15 mouse cellular contexts compared by ENCODE assay signal in the genomic region with DNA sequence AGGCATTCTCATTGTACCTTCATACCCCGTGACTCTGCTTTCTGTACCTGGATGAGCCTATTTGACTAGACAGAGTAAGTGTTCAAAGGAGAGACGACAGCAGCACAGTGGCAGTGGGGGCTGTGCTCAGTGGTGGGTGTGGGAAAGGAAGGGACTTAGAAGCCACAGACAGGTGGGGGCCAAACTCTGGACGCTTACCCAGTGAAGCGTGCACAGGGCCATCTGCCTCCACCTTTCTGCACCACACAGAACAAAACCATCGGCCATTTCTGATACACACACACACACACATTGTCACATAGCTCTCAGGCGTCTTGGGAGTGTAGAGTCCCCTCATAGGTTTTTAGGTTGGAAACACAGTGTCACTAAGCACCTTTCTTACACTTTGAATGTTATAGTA.
A peak's percentile ranks its signal among the peaks of the same experiment; 100 is the strongest.
DNase-seq lines count a peak whose midpoint lies in the region; ATAC-seq and TF ChIP-seq lines count a peak whose summit lies in the region.
"Had no signal": no experiment of that assay in that cellular context is flagged by ENCODE, and none has a peak within 500 bp of the region (broad histone marks: within the 10 kb centered on the region; RNA-seq: fewer than 3 reads in every experiment).

No protein-coding gene starts in this region.

- no peak overlapping the region for H3K4me3 ChIP-seq in kidney, postnatal 0 days (replicated peaks; ENCODE audit: low read depth, low read length)
- H3K4me3 ChIP-seq: embryonic facial prominence, embryonic 12.5 days; forebrain, embryonic 15.5 days; heart, embryonic 12.5 days; left cerebral cortex, adult 2 months had no signal

- 65% methylated on average over 6 of the region's 6 CpGs for WGBS in kidney, postnatal 0 days

- H3K9me3 ChIP-seq in kidney, postnatal 0 days (replicated peaks; ENCODE audit: low read length), result no peaks in the 10 kb centered on the region
- H3K9me3 ChIP-seq: embryonic facial prominence, embryonic 12.5 days; forebrain, embryonic 15.5 days; heart, embryonic 12.5 days had no signal

- H3K36me3 ChIP-seq in kidney, postnatal 0 days (ENCODE audit: insufficient read depth, low read length), result no peaks in the 10 kb centered on the region
- H3K36me3 ChIP-seq: embryonic facial prominence, embryonic 12.5 days; forebrain, embryonic 15.5 days; heart, embryonic 12.5 days had no signal

- no peak for DNase-seq in kidney, postnatal 0 days (ENCODE audit: low spot score)
- no peak for DNase-seq in kidney, postnatal 14 days
- peak; percentile 91 for DNase-seq in brain, adult 2 months (ENCODE audit: low read depth, low spot score)
- peak; percentile 65 for DNase-seq in cerebellum, adult 8-10 months
- DNase-seq in adrenal gland, adult 2 months, result no peak
- DNase-seq in thymus, postnatal 25 days, result no peak
- DNase-seq in urinary bladder, postnatal 4 days (ENCODE audit: low spot score in 2 of 2), result no peak
- DNase-seq: adrenal gland, postnatal 14 days; gastrocnemius, postnatal 10 days; lung, postnatal 10 days had no signal

- H3K4me2 ChIP-seq in kidney, postnatal 0 days (ENCODE audit: low read length), result no peak overlapping the region
- H3K4me2 ChIP-seq: embryonic facial prominence, embryonic 12.5 days; forebrain, embryonic 15.5 days; heart, embryonic 12.5 days had no signal

- H3K27ac ChIP-seq in kidney, postnatal 0 days, result no peak overlapping the region
- H3K27ac ChIP-seq: embryonic facial prominence, embryonic 12.5 days; forebrain, embryonic 15.5 days; left cerebral cortex, adult 2 months had no signal

- 0 out of 2 replicates have a peak, but pooled peaks have one; percentile 50 for ATAC-seq in kidney, postnatal 0 days (replicated peaks; ENCODE audit: low FRiP score, low read depth)
- peak; percentile 67 for ATAC-seq in neutrophil, adult 5-6 weeks (ENCODE audit: extremely low read depth, insufficient number of reproducible peaks, low FRiP score, poor library complexity, severe bottlenecking)
- ATAC-seq: forebrain, embryonic 15.5 days had no signal

- no peak overlapping the region for H3K9ac ChIP-seq in kidney, postnatal 0 days (ENCODE audit: low read depth, low read length)
- H3K9ac ChIP-seq: embryonic facial prominence, embryonic 12.5 days; forebrain, embryonic 15.5 days; heart, embryonic 12.5 days had no signal

- H3K27me3 ChIP-seq in kidney, postnatal 0 days (ENCODE audit: insufficient read depth, low read length), result no peaks in the 10 kb centered on the region
- H3K27me3 ChIP-seq: embryonic facial prominence, embryonic 12.5 days; forebrain, embryonic 15.5 days; heart, embryonic 12.5 days had no signal

- peaks cover 26% of the 10 kb centered on the region; the same call in 1 of the 2 replicates for H3K4me1 ChIP-seq in kidney, postnatal 0 days (replicated peaks; ENCODE audit: insufficient read depth, low read length)
- H3K4me1 ChIP-seq: embryonic facial prominence, embryonic 12.5 days; forebrain, embryonic 15.5 days had no signal

- no peak for TF ChIP-seq CTCF in kidney, postnatal 0 days (IDR thresholded peaks at IDR 0.05; ENCODE audit: low read depth)

Comparison
In these comparisons a context has a peak if more than half of its experiments do, and no peak if none do; other contexts are left out.
1. DNase-seq: peak in brain, adult 2 months (single experiment) and cerebellum, adult 8-10 months (single experiment); none in kidney, postnatal 0 days (single experiment), kidney, postnatal 14 days (single experiment), adrenal gland, adult 2 months (single experiment), thymus, postnatal 25 days (single experiment) and urinary bladder, postnatal 4 days (0 of 2).